Mouse (Mus musculus): Measurements from ENCODE around the gene Gm10577.

- TF ChIP-seq USF1 (IDR thresholded peaks at IDR 0.05; ENCODE audit: low read depth, low read length) (no peak), E2F4 (IDR thresholded peaks at IDR 0.05; ENCODE audit: insufficient replicate concordance, low read depth, low read length) (no peak), ZC3H11A (IDR thresholded peaks at IDR 0.05; ENCODE audit: low read depth, low read length) (no peak), POLR2A (IDR thresholded peaks at IDR 0.05; ENCODE audit: low read depth, low read length) (no peak), CTCF (conservative IDR thresholded peaks at IDR 0.05 in 1 of 2, IDR thresholded peaks at IDR 0.05 in 1 of 2; ENCODE audit: low read depth in 2 of 2, low read length in 2 of 2) (no peak), CHD2 (IDR thresholded peaks at IDR 0.05; ENCODE audit: low read length) (no peak)
These were observed 19.4 kb downstream of the Gm10577 start for GRCm38 (mm10) chr4:101001073-101001472.

All from CH12.LX (cell line).